Mouse (Mus musculus) lung, embryonic 16.5 days (tissue): ENCODE measurements around the gene Slc12a6. TPM values are rescaled to one million over a fixed set of nuclear protein-coding genes. Genes with fewer than 3 reads are reported as not detected.
A peak's percentile ranks its signal among the peaks of the same experiment; 100 is the strongest.
"Not testable (repeated sequence)": the region's sequence is repeated elsewhere in the genome, so short reads cannot be mapped to it uniquely, and the experiment has no call there.

Source experiments
- ATAC-seq: fragments of 200-750 bp; cut with Nextera tagmentation; 2 replicates; pipeline ENCODE4 v1.8.0; 2017; ENCODE audit warnings: low read depth, mild to moderate bottlenecking, moderate library complexity
- H3K27ac ChIP-seq: fragments of 300-500 bp; sonication (generic); 2 replicates; pipeline ENCODE4 v1.5.1; 2014; ENCODE audit warnings: mild to moderate bottlenecking, control low read depth, low read length
- H3K27me3 ChIP-seq: fragments of 300-500 bp; sonication (generic); 2 replicates; pipeline ENCODE4 v1.6.1; 2014; ENCODE audit warnings: low read depth, low read length, mixed read lengths; ENCODE audit not compliant: control insufficient read depth, insufficient read depth
- H3K36me3 ChIP-seq: fragments of 300-500 bp; sonication (generic); 2 replicates; pipeline ENCODE4 v1.6.1; 2014; ENCODE audit warnings: low read length; ENCODE audit not compliant: control insufficient read depth, insufficient read depth
- H3K4me1 ChIP-seq: fragments of 300-500 bp; sonication (generic); replicated peaks from 2 replicates; pipeline ENCODE4 v1.6.1; 2014; ENCODE audit warnings: low read length, mixed read lengths; ENCODE audit not compliant: control insufficient read depth, insufficient read depth
- H3K4me2 ChIP-seq: fragments of 300-500 bp; sonication (generic); 2 replicates; pipeline ENCODE4 v1.6.1; 2014; ENCODE audit warnings: low read depth, low read length, control low read depth
- H3K4me3 ChIP-seq: fragments of 300-500 bp; sonication (generic); 2 replicates; pipeline ENCODE4 v1.5.1; 2014; ENCODE audit warnings: mild to moderate bottlenecking, low read length, control low read depth
- H3K9ac ChIP-seq: fragments of 300-500 bp; sonication (generic); 2 replicates; pipeline ENCODE4 v1.6.1; 2014; ENCODE audit warnings: low read length, control low read depth
- H3K9me3 ChIP-seq: fragments of 300-500 bp; sonication (generic); 2 replicates; pipeline ENCODE4 v1.6.1; 2016; ENCODE audit warnings: low read length; ENCODE audit not compliant: control insufficient read depth
- WGBS: fragments of 180-500 bp; shearing (Covaris S2); extraction: QIAGEN DNeasy Blood & Tissue Kit; methylation state at CpG from one replicate; pipeline ENCODE4 v1.1.7; 2014; 5-methylcytosine and 5-hydroxymethylcytosine counted together
- polyA plus RNA-seq: library from polyadenylated mRNA; unstranded; fragments of >200 nt; fragmentation: Nextera tagmentation; extraction: Ambion mirVana; gene quantifications from 2 replicates; pipeline ENCODE4 v1.2.1, GENCODE M21; 2015

Slc12a6 gene
- polyA plus RNA-seq, 1 experiment from 2014 or later, result 8.9 TPM

DNA sequence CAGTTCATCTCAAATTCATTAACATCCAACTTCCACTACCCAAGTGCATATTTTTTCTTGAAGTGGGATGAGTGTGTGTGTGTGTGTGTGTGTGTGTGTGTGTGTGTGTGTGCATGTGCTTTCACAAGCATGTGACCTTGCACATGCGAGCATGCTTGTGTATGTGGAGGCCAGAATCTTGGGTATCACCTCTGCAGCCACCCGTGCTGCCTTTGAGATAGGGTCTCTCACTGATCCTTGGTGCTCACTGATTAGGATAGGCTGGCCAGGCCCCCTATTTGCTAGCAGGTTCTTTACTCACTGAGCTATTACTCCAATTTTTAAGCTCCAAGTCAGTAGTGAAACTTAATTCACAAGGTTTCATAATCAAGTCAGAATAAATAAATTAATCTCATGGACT lies 7.3 kb downstream of the Slc12a6 start:
- no peak for ATAC-seq
- Histone ChIP-seq H3K4me2 (no peak overlapping the region), H3K9ac (no peak overlapping the region), H3K27me3 (no peaks in the 10 kb centered on the region), H3K9me3 (no peaks in the 10 kb centered on the region), H3K27ac (no peak overlapping the region), H3K4me1 (no peaks in the 10 kb centered on the region), H3K4me3 (no peak overlapping the region), H3K36me3 (no peaks in the 10 kb centered on the region)
- WGBS, result 76% methylated on average over 2 of the region's 2 CpGs

GRCm38 (mm10) chr2:112273474-112273873 lies 7.8 kb downstream of the Slc12a6 start:
- Histone ChIP-seq H3K9me3 (no peaks in the 10 kb centered on the region), H3K27me3 (no peaks in the 10 kb centered on the region), H3K9ac (no peak overlapping the region), H3K27ac (no peak overlapping the region), H3K4me3 (no peak overlapping the region), H3K36me3 (no peaks in the 10 kb centered on the region), H3K4me1 (no peaks in the 10 kb centered on the region), H3K4me2 (no peak overlapping the region)
- no peak for ATAC-seq
- 86% methylated on average over 6 of the region's 6 CpGs for WGBS

GRCm38 (mm10) chr2:112276870-112277269 lies 11.2 kb downstream of the Slc12a6 start:
- no peak overlapping the region for H3K4me3 ChIP-seq
- no peak for ATAC-seq

DNA sequence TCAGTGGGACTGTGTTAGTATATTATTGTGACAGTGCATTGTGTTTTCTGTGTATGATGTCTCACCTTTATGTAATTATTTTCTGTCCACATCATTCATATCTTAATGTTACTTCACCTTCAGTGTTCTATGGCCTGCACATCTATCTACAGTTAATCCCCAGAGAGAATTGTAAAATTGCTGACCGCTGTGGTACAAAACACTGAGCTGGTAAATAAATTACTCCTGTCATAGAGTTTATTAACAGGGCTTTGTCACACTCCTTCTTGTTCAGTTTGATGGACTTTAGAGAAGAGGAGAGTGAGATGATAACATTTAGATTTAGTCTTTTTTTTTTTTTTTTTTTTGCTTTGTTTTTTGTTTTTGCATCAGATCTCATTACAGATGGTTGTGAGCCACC lies 17.2 kb downstream of the Slc12a6 start:
- 89% methylated on average over 1 of the region's 1 CpGs for WGBS
- H3K27ac ChIP-seq, result no peak overlapping the region
- H3K36me3 ChIP-seq, result no peaks in the 10 kb centered on the region
- no peaks in the 10 kb centered on the region for H3K9me3 ChIP-seq
- H3K4me3 ChIP-seq, result no peak overlapping the region
- no peaks in the 10 kb centered on the region for H3K27me3 ChIP-seq
- no peak for ATAC-seq
- H3K4me1 ChIP-seq, result peaks cover 2% of the 10 kb centered on the region; the same call in 1 of the 2 replicates
- no peak overlapping the region for H3K4me2 ChIP-seq
- H3K9ac ChIP-seq, result no peak overlapping the region

More at GRCm38 (mm10) chr2:112276870-112277269, 11.2 kb downstream of the Slc12a6 start:
- H3K9ac ChIP-seq, result no peak overlapping the region
- H3K4me1 ChIP-seq, result 0 out of 2 replicates have a peak, but pooled peaks cover 2% of the 10 kb centered on the region
- no peaks in the 10 kb centered on the region for H3K27me3 ChIP-seq
- H3K9me3 ChIP-seq, result no peaks in the 10 kb centered on the region
- H3K4me2 ChIP-seq, result no peak overlapping the region
- 70% methylated on average over 3 of the region's 3 CpGs for WGBS
- H3K27ac ChIP-seq, result no peak overlapping the region
- H3K36me3 ChIP-seq, result no peaks in the 10 kb centered on the region

DNA sequence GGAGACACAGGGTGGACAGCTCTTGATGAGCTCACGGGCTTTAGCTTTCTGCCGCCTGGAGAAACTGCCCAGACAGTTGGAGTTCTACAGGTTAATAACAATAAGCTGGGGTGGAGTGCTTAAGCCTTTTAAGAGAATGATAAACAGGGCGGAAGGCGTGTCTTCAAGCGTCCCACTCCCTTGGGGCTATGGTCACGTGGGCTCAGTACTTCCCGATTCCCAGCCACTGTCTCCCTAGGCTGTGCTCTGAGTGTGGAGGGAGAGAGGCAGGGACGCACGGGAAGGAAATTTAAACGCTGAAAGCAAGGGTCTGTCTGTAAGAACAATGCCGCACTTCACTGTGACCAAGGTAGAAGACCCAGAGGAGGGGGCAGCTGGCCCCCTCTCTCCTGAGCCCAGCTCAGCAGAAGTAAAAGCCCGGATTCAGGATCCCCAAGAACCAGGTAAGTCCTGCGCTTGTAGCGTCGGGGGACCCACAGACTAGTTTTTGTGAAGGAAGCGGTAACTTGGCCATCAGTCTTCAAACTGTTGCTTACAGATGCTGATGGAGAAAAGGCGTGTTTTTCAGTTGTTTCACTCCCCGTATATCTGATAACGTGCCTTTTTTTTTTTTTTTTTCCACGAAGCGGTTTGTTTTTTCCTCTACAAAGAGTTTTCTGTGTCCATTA lies 18.9 kb downstream of the Slc12a6 start:
- peak; percentile 98 for ATAC-seq
- Histone ChIP-seq H3K27me3 (no peaks in the 10 kb centered on the region), H3K9ac (peak overlapping the region; percentile 74), H3K36me3 (no peaks in the 10 kb centered on the region), H3K4me3 (peak overlapping the region; percentile 67), H3K27ac (peak overlapping the region; percentile 66), H3K4me2 (peak overlapping the region; percentile 94), H3K9me3 (no peaks in the 10 kb centered on the region), H3K4me1 (peaks cover under 1% of the 10 kb centered on the region; the same call in 1 of the 2 replicates)
- under 1% methylated on average over 21 of the region's 21 CpGs for WGBS

DNA sequence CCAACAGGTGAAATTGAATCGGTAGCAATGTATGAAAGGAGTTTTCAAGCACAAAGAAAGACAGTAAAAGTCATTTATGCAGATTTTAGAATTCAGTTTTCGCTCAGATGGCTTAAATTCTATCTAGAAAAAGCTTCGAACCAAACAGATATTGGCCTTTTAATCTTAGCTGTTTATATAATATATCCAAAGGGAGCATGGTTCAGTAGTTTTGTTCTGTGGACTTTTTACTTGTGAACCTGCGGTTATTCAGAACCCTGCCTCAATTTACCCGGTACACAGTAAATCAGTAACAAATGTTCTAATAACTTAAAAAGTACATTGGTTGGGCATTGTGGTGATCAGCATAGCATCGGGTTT lies 19.4 kb downstream of the Slc12a6 start:
- Histone ChIP-seq H3K36me3 (no peaks in the 10 kb centered on the region), H3K27me3 (no peaks in the 10 kb centered on the region), H3K4me2 (peak overlapping the region; percentile 94), H3K27ac (no peak overlapping the region), H3K9me3 (no peaks in the 10 kb centered on the region), H3K4me1 (no peaks in the 10 kb centered on the region; the same call in 1 of the 2 replicates), H3K9ac (peak overlapping the region; percentile 74), H3K4me3 (peak overlapping the region; percentile 67)
- WGBS, result 47% methylated on average over 6 of the region's 6 CpGs
- no peak for ATAC-seq

- ATAC-seq, H3K36me3 ChIP-seq, H3K27me3 ChIP-seq, H3K27ac ChIP-seq, H3K4me2 ChIP-seq, H3K9me3 ChIP-seq, H3K9ac ChIP-seq, H3K4me1 ChIP-seq, H3K4me3 ChIP-seq: not testable (repeated sequence)
- 91% methylated on average over 1 of the region's 1 CpGs for WGBS
Observed at GRCm38 (mm10) chr2:112286062-112286461, 20.4 kb downstream of the Slc12a6 start.

- H3K4me3 ChIP-seq, result no peak overlapping the region
- H3K27ac ChIP-seq, result no peak overlapping the region
- H3K9ac ChIP-seq, result no peak overlapping the region
- H3K27me3 ChIP-seq, result no peaks in the 10 kb centered on the region
- WGBS, result 64% methylated on average over 4 of the region's 4 CpGs
- no peaks in the 10 kb centered on the region for H3K36me3 ChIP-seq
- ATAC-seq, result no peak
- no peaks in the 10 kb centered on the region for H3K9me3 ChIP-seq
- H3K4me2 ChIP-seq, result no peak overlapping the region
- H3K4me1 ChIP-seq, result no peaks in the 10 kb centered on the region; the same call in 1 of the 2 replicates
Observed at GRCm38 (mm10) chr2:112287059-112287458, 21.4 kb downstream of the Slc12a6 start.

- H3K9ac ChIP-seq, result no peak overlapping the region
- no peaks in the 10 kb centered on the region for H3K4me1 ChIP-seq
- H3K27me3 ChIP-seq, result no peaks in the 10 kb centered on the region
- H3K9me3 ChIP-seq, result no peaks in the 10 kb centered on the region
- no peaks in the 10 kb centered on the region for H3K36me3 ChIP-seq
- no peak for ATAC-seq
- H3K4me3 ChIP-seq, result no peak overlapping the region
- H3K27ac ChIP-seq, result no peak overlapping the region
- 84% methylated on average over 3 of the region's 3 CpGs for WGBS
- H3K4me2 ChIP-seq, result no peak overlapping the region
Observed at GRCm38 (mm10) chr2:112289507-112289906, 23.9 kb downstream of the Slc12a6 start.
